Mouse (Mus musculus) lung, postnatal 0 days (tissue): ENCODE results near the gene Slc19a2. TPM values are rescaled to one million over a fixed set of nuclear protein-coding genes. Genes with fewer than 3 reads are reported as not detected.

Experiments used
- ATAC-seq: fragments of 200-750 bp; cut with Nextera tagmentation; 2 replicates; pipeline ENCODE4 v1.8.0; 2017; ENCODE audit warnings: moderate library complexity
- DNase-seq: peaks from one replicate; pipeline ENCODE4 v3.0.0-alpha.2; 2016; ENCODE audit warnings: low spot score
- H3K27ac ChIP-seq: fragments of 300-500 bp; sonication (generic); 2 replicates; pipeline ENCODE4 v1.5.1; 2014; ENCODE audit warnings: antibody characterized with exemption, mild to moderate bottlenecking, low read length, mixed read lengths
- H3K27me3 ChIP-seq: fragments of 300-500 bp; sonication (generic); replicated peaks from 2 replicates; pipeline ENCODE4 v1.6.1; 2014; ENCODE audit warnings: low read length, mixed read lengths; ENCODE audit not compliant: insufficient read depth
- H3K36me3 ChIP-seq: fragments of 300-500 bp; sonication (generic); 2 replicates; pipeline ENCODE4 v1.6.1; 2014; ENCODE audit warnings: low read length, mixed read lengths; ENCODE audit not compliant: insufficient read depth
- H3K4me1 ChIP-seq: fragments of 300-500 bp; sonication (generic); 2 replicates; pipeline ENCODE4 v1.6.1; 2014; ENCODE audit warnings: antibody characterized with exemption, low read depth, low read length, mixed read lengths; ENCODE audit not compliant: insufficient read depth
- H3K4me2 ChIP-seq: fragments of 300-500 bp; sonication (generic); replicated peaks from 2 replicates; pipeline ENCODE4 v1.6.1; 2014; ENCODE audit warnings: low read depth, mild to moderate bottlenecking, low read length, moderate library complexity, mixed read lengths
- H3K4me3 ChIP-seq: fragments of 300-500 bp; sonication (generic); 2 replicates; pipeline ENCODE4 v1.5.1; 2014; ENCODE audit warnings: low read depth, low read length
- H3K9ac ChIP-seq: fragments of 300-500 bp; sonication (generic); replicated peaks from 2 replicates; pipeline ENCODE4 v1.6.1; 2014; ENCODE audit warnings: low read depth, mild to moderate bottlenecking
- H3K9me3 ChIP-seq: fragments of 300-500 bp; sonication (generic); 2 replicates; pipeline ENCODE4 v1.6.1; 2016; ENCODE audit warnings: low read length, mixed read lengths
- CTCF ChIP-seq: IDR thresholded peaks from 2 replicates; pipeline ENCODE4 v1.5.1; 2016; ENCODE audit warnings: antibody characterized with exemption, mild to moderate bottlenecking
- EP300 ChIP-seq: IDR thresholded peaks from 2 replicates; pipeline ENCODE4 v1.6.1; 2016; ENCODE audit warnings: antibody characterized with exemption, mild to moderate bottlenecking, control low read depth
- WGBS: fragments of 180-500 bp; shearing (Covaris S2); extraction: QIAGEN DNeasy Blood & Tissue Kit; methylation state at CpG from one replicate; pipeline ENCODE4 v1.1.7; 2014; 5-methylcytosine and 5-hydroxymethylcytosine counted together
- polyA plus RNA-seq: library from polyadenylated mRNA; unstranded; fragments of >200 nt; fragmentation: Nextera tagmentation; extraction: Ambion mirVana; gene quantifications from 2 replicates; pipeline ENCODE4 v1.2.1, GENCODE M21; 2015

Gene Slc19a2
- polyA plus RNA-seq, 1 experiment from 2014 or later = 3.9 TPM

- no peaks in the 10 kb centered on the region for H3K9me3 ChIP-seq
- H3K4me3 ChIP-seq = no peak overlapping the region
- H3K36me3 ChIP-seq = no peaks in the 10 kb centered on the region
- no peak overlapping the region for H3K4me2 ChIP-seq
- no peak overlapping the region for H3K9ac ChIP-seq
- ATAC-seq (no peak), DNase-seq (no peak)
- TF ChIP-seq CTCF (no peak), EP300 (no peak)
- no peaks in the 10 kb centered on the region for H3K27me3 ChIP-seq
- H3K4me1 ChIP-seq = no peaks in the 10 kb centered on the region
- 60% methylated on average over 1 of the region's 1 CpGs for WGBS
- H3K27ac ChIP-seq = no peak overlapping the region
Measured at GRCm38 (mm10) chr1:164233447-164233846, 15.4 kb upstream of the Slc19a2 start.

- Histone ChIP-seq H3K4me2 (no peak overlapping the region), H3K4me3 (no peak overlapping the region), H3K9me3 (no peaks in the 10 kb centered on the region), H3K4me1 (no peaks in the 10 kb centered on the region), H3K9ac (no peak overlapping the region), H3K27me3 (no peaks in the 10 kb centered on the region), H3K36me3 (no peaks in the 10 kb centered on the region), H3K27ac (no peak overlapping the region)
- WGBS = 36% methylated on average over 7 of the region's 7 CpGs
- DNase-seq = no peak
- no peak for ATAC-seq
- TF ChIP-seq CTCF = no peak
- no peak for TF ChIP-seq EP300
Measured at GRCm38 (mm10) chr1:164235078-164235477, 13.8 kb upstream of the Slc19a2 start.

GRCm38 (mm10) chr1:164236078-164236477 is 12.8 kb upstream of the Slc19a2 start:
- no peaks in the 10 kb centered on the region for H3K27me3 ChIP-seq
- no peaks in the 10 kb centered on the region for H3K9me3 ChIP-seq
- TF ChIP-seq CTCF (no peak), EP300 (no peak)
- no peak for DNase-seq
- 47% methylated on average over 7 of the region's 7 CpGs for WGBS
- no peaks in the 10 kb centered on the region for H3K36me3 ChIP-seq
- H3K9ac ChIP-seq = no peak overlapping the region
- no peak overlapping the region for H3K4me2 ChIP-seq
- no peak overlapping the region for H3K4me3 ChIP-seq
- ATAC-seq = no peak
- H3K4me1 ChIP-seq = no peaks in the 10 kb centered on the region
- H3K27ac ChIP-seq = no peak overlapping the region

- ATAC-seq (no peak), DNase-seq (no peak)
- Histone ChIP-seq H3K9ac (no peak overlapping the region), H3K4me1 (no peaks in the 10 kb centered on the region), H3K27ac (no peak overlapping the region), H3K9me3 (no peaks in the 10 kb centered on the region), H3K36me3 (no peaks in the 10 kb centered on the region), H3K4me2 (no peak overlapping the region), H3K27me3 (no peaks in the 10 kb centered on the region), H3K4me3 (no peak overlapping the region)
- 77% methylated on average over 2 of the region's 2 CpGs for WGBS
- TF ChIP-seq CTCF (no peak), EP300 (no peak)
Measured at GRCm38 (mm10) chr1:164241494-164241893, 7.4 kb upstream of the Slc19a2 start.

GRCm38 (mm10) chr1:164242809-164243208 is 6.0 kb upstream of the Slc19a2 start:
- no peaks in the 10 kb centered on the region for H3K9me3 ChIP-seq
- DNase-seq (no peak), ATAC-seq (no peak)
- H3K36me3 ChIP-seq = no peaks in the 10 kb centered on the region
- no peaks in the 10 kb centered on the region for H3K4me1 ChIP-seq
- TF ChIP-seq EP300 (no peak), CTCF (no peak)
- H3K4me2 ChIP-seq = no peak overlapping the region
- 55% methylated on average over 8 of the region's 8 CpGs for WGBS
- no peak overlapping the region for H3K4me3 ChIP-seq
- no peak overlapping the region for H3K9ac ChIP-seq
- no peak overlapping the region for H3K27ac ChIP-seq
- no peaks in the 10 kb centered on the region for H3K27me3 ChIP-seq

GRCm38 (mm10) chr1:164247442-164247841 is 1.4 kb upstream of the Slc19a2 start:
- ATAC-seq (no peak), DNase-seq (no peak)
- H3K4me1 ChIP-seq = peaks cover 14% of the 10 kb centered on the region; the same call in 1 of the 2 replicates
- TF ChIP-seq EP300 = no peak
- no peak for TF ChIP-seq CTCF
- H3K9me3 ChIP-seq = no peaks in the 10 kb centered on the region
- no peak overlapping the region for H3K4me3 ChIP-seq
- H3K27ac ChIP-seq = peak overlapping the region; percentile 90
- H3K27me3 ChIP-seq = no peaks in the 10 kb centered on the region
- H3K36me3 ChIP-seq = no peaks in the 10 kb centered on the region
- H3K9ac ChIP-seq = 0 out of 2 replicates have a peak overlapping the region, but pooled peaks have one; percentile 50
- peak overlapping the region; percentile 91; the same call in 1 of the 2 replicates for H3K4me2 ChIP-seq
- 41% methylated on average over 8 of the region's 8 CpGs for WGBS

GRCm38 (mm10) chr1:164247971-164248370 is 875 bp upstream of the Slc19a2 start:
- DNase-seq (no peak), ATAC-seq (no peak)
- H3K36me3 ChIP-seq = no peaks in the 10 kb centered on the region
- peak overlapping the region; percentile 91 for H3K4me2 ChIP-seq
- 13% methylated on average over 10 of the region's 10 CpGs for WGBS
- no peaks in the 10 kb centered on the region for H3K9me3 ChIP-seq
- peak overlapping the region; percentile 90 for H3K27ac ChIP-seq
- peaks cover 14% of the 10 kb centered on the region; the same call in 1 of the 2 replicates for H3K4me1 ChIP-seq
- peak overlapping the region; percentile 73 for H3K4me3 ChIP-seq
- H3K27me3 ChIP-seq = no peaks in the 10 kb centered on the region
- H3K9ac ChIP-seq = peak overlapping the region; percentile 50; the same call in 1 of the 2 replicates
- TF ChIP-seq CTCF = no peak
- no peak for TF ChIP-seq EP300
